Mouse (Mus musculus) brown adipose tissue, adult 24 weeks (tissue): ENCODE data around the gene Syn3. TPM values are rescaled to one million over a fixed set of nuclear protein-coding genes. Genes with fewer than 3 reads are reported as not detected.

Experiments used
- H3K27ac ChIP-seq: fragments of 200-500 bp; replicated peaks from 2 replicates; pipeline ENCODE4 v1.5.1; 2012; ENCODE audit warnings: low read depth, mild to moderate bottlenecking, low read length
- H3K4me1 ChIP-seq: fragments of 200-500 bp; 2 replicates; pipeline ENCODE4 v1.6.1; 2012; ENCODE audit warnings: low read length, mixed read lengths; ENCODE audit not compliant: control insufficient read depth, insufficient read depth, insufficient read length
- H3K4me3 ChIP-seq: fragments of 200-500 bp; 2 replicates; pipeline ENCODE4 v1.5.1; 2012; ENCODE audit warnings: low read depth, mild to moderate bottlenecking, low read length, moderate library complexity; ENCODE audit not compliant: insufficient read depth
- polyA plus RNA-seq: library from polyadenylated mRNA; stranded (reverse); fragments of >200 nt; gene quantifications from 2 replicates; pipeline ENCODE4 v1.2.4, GENCODE M21; 2012; ENCODE audit not compliant: missing spikeins, insufficient read depth, insufficient read length

Gene Syn3
- polyA plus RNA-seq, 1 experiment = 0.79 TPM

- H3K4me3 ChIP-seq = 0 out of 2 replicates have a peak overlapping the region, but pooled peaks have one; percentile 6
- no peak overlapping the region for H3K27ac ChIP-seq
- peaks cover 3% of the 10 kb centered on the region; the same call in 1 of the 2 replicates for H3K4me1 ChIP-seq
Measured at GRCm38 (mm10) chr10:86296111-86296510, 202.6 kb downstream of the Syn3 start.

GRCm38 (mm10) chr10:86295454-86296098 lies 203.1 kb downstream of the Syn3 start:
- Histone ChIP-seq H3K4me3 (0 out of 2 replicates have a peak overlapping the region, but pooled peaks have one; percentile 6), H3K27ac (no peak overlapping the region), H3K4me1 (peaks cover 3% of the 10 kb centered on the region; the same call in 1 of the 2 replicates)

GRCm38 (mm10) chr10:86294599-86295365 lies 203.9 kb downstream of the Syn3 start:
- Histone ChIP-seq H3K4me3 (no peak overlapping the region), H3K4me1 (peaks cover 3% of the 10 kb centered on the region; the same call in 1 of the 2 replicates), H3K27ac (no peak overlapping the region)

- H3K27ac ChIP-seq = no peak overlapping the region
- H3K4me1 ChIP-seq = peaks cover 3% of the 10 kb centered on the region; the same call in 1 of the 2 replicates
- no peak overlapping the region for H3K4me3 ChIP-seq
Measured at GRCm38 (mm10) chr10:86293880-86294279, 204.8 kb downstream of the Syn3 start.

GRCm38 (mm10) chr10:86290109-86290771 lies 208.5 kb downstream of the Syn3 start:
- no peaks in the 10 kb centered on the region for H3K4me1 ChIP-seq
- H3K27ac ChIP-seq = no peak overlapping the region
- no peak overlapping the region for H3K4me3 ChIP-seq

- Histone ChIP-seq H3K4me1 (no peaks in the 10 kb centered on the region), H3K27ac (no peak overlapping the region), H3K4me3 (no peak overlapping the region)
Measured at GRCm38 (mm10) chr10:86286508-86286907, 212.2 kb downstream of the Syn3 start.

- no peak overlapping the region for H3K27ac ChIP-seq
- H3K4me1 ChIP-seq = peaks cover 10% of the 10 kb centered on the region; the same call in 1 of the 2 replicates
- H3K4me3 ChIP-seq = no peak overlapping the region
Measured at GRCm38 (mm10) chr10:86281238-86281637, 217.5 kb downstream of the Syn3 start.

- peaks cover 10% of the 10 kb centered on the region; the same call in 1 of the 2 replicates for H3K4me1 ChIP-seq
- no peak overlapping the region for H3K27ac ChIP-seq
- no peak overlapping the region for H3K4me3 ChIP-seq
Measured at GRCm38 (mm10) chr10:86279579-86280168, 219.0 kb downstream of the Syn3 start.

GRCm38 (mm10) chr10:86278481-86278880 lies 220.2 kb downstream of the Syn3 start:
- Histone ChIP-seq H3K4me3 (no peak overlapping the region), H3K27ac (no peak overlapping the region), H3K4me1 (peaks cover 19% of the 10 kb centered on the region; the same call in 1 of the 2 replicates)

- Histone ChIP-seq H3K4me3 (no peak overlapping the region), H3K4me1 (peaks cover 26% of the 10 kb centered on the region; the same call in 1 of the 2 replicates), H3K27ac (no peak overlapping the region)
Measured at GRCm38 (mm10) chr10:86277327-86277726, 221.4 kb downstream of the Syn3 start.

GRCm38 (mm10) chr10:86275585-86275984 lies 223.1 kb downstream of the Syn3 start:
- Histone ChIP-seq H3K4me1 (peaks cover 27% of the 10 kb centered on the region), H3K27ac (no peak overlapping the region), H3K4me3 (no peak overlapping the region)

- peak overlapping the region; percentile 93 for H3K27ac ChIP-seq
- no peak overlapping the region for H3K4me3 ChIP-seq
- peaks cover 32% of the 10 kb centered on the region for H3K4me1 ChIP-seq
Measured at GRCm38 (mm10) chr10:86273410-86274191, 225.1 kb downstream of the Syn3 start.

GRCm38 (mm10) chr10:86272826-86273225 lies 225.9 kb downstream of the Syn3 start:
- Histone ChIP-seq H3K27ac (peak overlapping the region; percentile 93), H3K4me1 (peaks cover 32% of the 10 kb centered on the region)

GRCm38 (mm10) chr10:86270254-86270653 lies 228.4 kb downstream of the Syn3 start:
- Histone ChIP-seq H3K4me3 (no peak overlapping the region), H3K4me1 (peaks cover 32% of the 10 kb centered on the region), H3K27ac (peak overlapping the region; percentile 85)

More at GRCm38 (mm10) chr10:86272826-86273225, 225.9 kb downstream of the Syn3 start:
- no peak overlapping the region for H3K4me3 ChIP-seq
